Mouse (Mus musculus) embryonic facial prominence, embryonic 11.5 days (tissue): ENCODE measurements at regions not wholly inside any gene's neighbourhood (a gene's known extent, or its start where the extent isn't known, plus 50 kb on each side); places are given as distances from the start of the nearest gene placed in this dataset.

ENCODE experiments used
- ATAC-seq: fragments of 200-750 bp; cut with Nextera tagmentation; replicated peaks from 2 replicates; pipeline ENCODE4 v1.8.0; 2017; ENCODE audit warnings: low read depth; ENCODE audit not compliant: insufficient number of reproducible peaks, low FRiP score, low TSS enrichment
- DNase-seq: peaks from one replicate; pipeline ENCODE4 v3.0.0-alpha.2; 2015; ENCODE audit warnings: low spot score
- H3K27ac ChIP-seq: fragments of 300-500 bp; sonication (generic); replicated peaks from 2 replicates; pipeline ENCODE4 v1.5.1; 2014; ENCODE audit warnings: mild to moderate bottlenecking, low read depth, low read length, control low read depth
- H3K27me3 ChIP-seq: fragments of 300-500 bp; sonication (generic); 2 replicates; pipeline ENCODE4 v1.6.1; 2014; ENCODE audit warnings: mild to moderate bottlenecking, low read length, moderate library complexity, mixed read lengths; ENCODE audit not compliant: control insufficient read depth, insufficient read depth
- H3K36me3 ChIP-seq: fragments of 300-500 bp; sonication (generic); replicated peaks from 2 replicates; pipeline ENCODE4 v1.6.1; 2014; ENCODE audit warnings: low read depth, mild to moderate bottlenecking, low read length, moderate library complexity, mixed read lengths; ENCODE audit not compliant: control insufficient read depth, insufficient read depth
- H3K4me1 ChIP-seq: fragments of 300-500 bp; sonication (generic); 2 replicates; pipeline ENCODE4 v1.6.1; 2014; ENCODE audit warnings: low read length, mixed read lengths; ENCODE audit not compliant: control insufficient read depth, insufficient read depth
- H3K4me2 ChIP-seq: fragments of 300-500 bp; sonication (generic); 2 replicates; pipeline ENCODE4 v1.6.1; 2014; ENCODE audit warnings: low read depth, mild to moderate bottlenecking, control low read depth, low read length, moderate library complexity
- H3K4me3 ChIP-seq: fragments of 300-500 bp; sonication (generic); 2 replicates; pipeline ENCODE4 v1.5.1; 2014; ENCODE audit warnings: low read depth, low read length, control low read depth
- H3K9ac ChIP-seq: fragments of 300-500 bp; sonication (generic); replicated peaks from 2 replicates; pipeline ENCODE4 v1.6.1; 2014; ENCODE audit warnings: mild to moderate bottlenecking, control low read depth, low read length
- H3K9me3 ChIP-seq: fragments of 300-500 bp; sonication (generic); replicated peaks from 2 replicates; pipeline ENCODE4 v1.6.1; 2016; ENCODE audit warnings: mild to moderate bottlenecking, low read length, inconsistent platforms, mixed read lengths; ENCODE audit not compliant: control insufficient read depth
- WGBS: fragments of 180-500 bp; shearing (Covaris S2); extraction: QIAGEN DNeasy Blood & Tissue Kit; methylation state at CpG from one replicate; pipeline ENCODE4 v1.1.7; 2014; 5-methylcytosine and 5-hydroxymethylcytosine counted together

DNA sequence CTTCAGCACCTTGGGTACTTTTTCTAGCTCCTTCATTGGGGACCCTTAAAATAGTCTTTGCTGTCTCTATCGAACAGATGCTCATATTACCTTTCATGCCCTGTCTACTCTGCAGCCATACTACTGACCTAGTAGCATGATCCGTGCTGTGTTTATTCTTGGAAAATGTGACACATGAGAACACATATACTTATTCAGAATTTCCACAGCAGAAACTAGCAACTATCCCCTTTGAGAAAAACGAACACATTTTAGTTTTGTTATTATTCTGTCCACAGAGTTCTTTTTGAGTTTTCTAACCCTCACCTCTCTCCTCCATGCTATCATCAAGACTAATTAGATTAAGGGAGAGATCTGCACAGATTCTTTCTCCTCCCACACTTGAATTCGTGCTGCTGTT, 341.6 kb upstream of the Actbl2 start:
- Histone ChIP-seq H3K27me3 (no peaks in the 10 kb centered on the region), H3K4me1 (no peaks in the 10 kb centered on the region), H3K36me3 (no peaks in the 10 kb centered on the region), H3K4me3 (no peak overlapping the region), H3K27ac (no peak overlapping the region), H3K9ac (no peak overlapping the region), H3K4me2 (no peak overlapping the region), H3K9me3 (no peaks in the 10 kb centered on the region)
- 73% methylated on average over 4 of the region's 4 CpGs for WGBS
- ATAC-seq (no peak), DNase-seq (no peak)

DNA sequence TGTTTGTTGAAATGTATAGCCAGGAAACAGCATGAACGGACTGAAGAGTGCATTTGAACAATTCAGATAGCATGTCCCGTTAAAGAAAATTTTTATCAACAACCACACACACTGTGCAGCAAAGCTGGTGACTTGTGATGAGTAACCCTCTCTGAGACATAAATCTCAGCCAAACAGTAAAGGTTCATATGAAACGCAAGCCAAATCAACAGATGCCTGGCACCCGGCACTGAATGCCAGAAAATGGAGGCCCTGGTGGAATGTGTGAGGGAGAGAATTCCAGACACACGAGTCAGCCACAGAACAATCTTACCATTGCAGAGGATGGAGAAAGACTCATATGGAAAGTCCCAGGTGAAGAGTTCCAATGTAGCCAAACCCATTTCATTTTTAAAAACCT, 341.1 kb upstream of the Actbl2 start:
- DNase-seq (no peak), ATAC-seq (no peak)
- no peak overlapping the region for H3K9ac ChIP-seq
- no peak overlapping the region for H3K4me3 ChIP-seq
- no peaks in the 10 kb centered on the region for H3K27me3 ChIP-seq
- H3K36me3 ChIP-seq = no peaks in the 10 kb centered on the region
- H3K27ac ChIP-seq = no peak overlapping the region
- no peaks in the 10 kb centered on the region for H3K4me1 ChIP-seq
- WGBS = 86% methylated on average over 5 of the region's 5 CpGs
- no peaks in the 10 kb centered on the region for H3K9me3 ChIP-seq
- no peak overlapping the region for H3K4me2 ChIP-seq

DNA sequence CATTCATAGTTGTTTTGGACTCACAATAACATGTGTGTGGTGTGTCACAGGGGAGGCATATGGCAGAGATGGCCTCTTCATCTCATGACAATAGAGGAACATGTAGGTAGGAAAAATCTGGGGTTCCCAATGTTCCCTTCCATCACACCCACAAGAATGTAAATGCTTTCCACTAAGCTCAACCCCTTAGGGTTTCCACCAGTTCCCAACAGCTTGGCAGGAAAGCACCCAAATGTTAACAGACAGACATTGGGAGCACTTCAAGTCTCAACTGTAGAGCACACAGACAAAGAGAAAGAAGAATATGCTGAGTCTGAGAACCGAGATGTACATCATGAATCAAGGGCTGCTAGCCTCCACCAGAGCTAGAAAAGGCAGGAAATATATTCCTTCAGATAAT, 339.7 kb upstream of the Actbl2 start:
- no peak overlapping the region for H3K4me2 ChIP-seq
- no peaks in the 10 kb centered on the region for H3K4me1 ChIP-seq
- DNase-seq (no peak), ATAC-seq (no peak)
- no peak overlapping the region for H3K27ac ChIP-seq
- WGBS = 82% methylated on average over 1 of the region's 1 CpGs
- H3K9ac ChIP-seq = no peak overlapping the region
- H3K36me3 ChIP-seq = no peaks in the 10 kb centered on the region
- no peaks in the 10 kb centered on the region for H3K27me3 ChIP-seq
- no peaks in the 10 kb centered on the region for H3K9me3 ChIP-seq
- H3K4me3 ChIP-seq = no peak overlapping the region

DNA sequence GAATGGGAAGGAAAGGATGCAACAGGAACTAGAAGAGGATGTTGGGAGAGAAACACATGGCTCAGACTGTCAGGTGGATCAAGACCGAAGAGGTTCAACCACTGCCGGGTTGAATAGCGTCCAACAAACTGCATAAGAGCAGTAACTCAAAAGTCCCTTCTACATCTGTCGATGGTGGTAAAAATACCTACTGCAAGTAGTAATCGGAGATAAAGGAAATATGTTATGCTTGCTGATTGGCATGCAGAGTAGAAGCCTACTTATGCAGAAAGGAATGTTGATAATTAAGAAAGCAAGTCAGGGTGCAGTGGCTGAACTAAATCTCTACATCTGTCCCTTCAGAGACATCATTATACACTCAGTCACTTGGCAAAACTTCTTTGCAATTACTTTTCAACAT, 330.9 kb upstream of the Actbl2 start:
- Histone ChIP-seq H3K27me3 (no peaks in the 10 kb centered on the region), H3K9me3 (no peaks in the 10 kb centered on the region), H3K4me2 (no peak overlapping the region), H3K27ac (no peak overlapping the region), H3K36me3 (no peaks in the 10 kb centered on the region; the same call in 1 of the 2 replicates), H3K4me3 (no peak overlapping the region), H3K9ac (no peak overlapping the region), H3K4me1 (no peaks in the 10 kb centered on the region)
- ATAC-seq (no peak), DNase-seq (no peak)
- 94% methylated on average over 5 of the region's 5 CpGs for WGBS

DNA sequence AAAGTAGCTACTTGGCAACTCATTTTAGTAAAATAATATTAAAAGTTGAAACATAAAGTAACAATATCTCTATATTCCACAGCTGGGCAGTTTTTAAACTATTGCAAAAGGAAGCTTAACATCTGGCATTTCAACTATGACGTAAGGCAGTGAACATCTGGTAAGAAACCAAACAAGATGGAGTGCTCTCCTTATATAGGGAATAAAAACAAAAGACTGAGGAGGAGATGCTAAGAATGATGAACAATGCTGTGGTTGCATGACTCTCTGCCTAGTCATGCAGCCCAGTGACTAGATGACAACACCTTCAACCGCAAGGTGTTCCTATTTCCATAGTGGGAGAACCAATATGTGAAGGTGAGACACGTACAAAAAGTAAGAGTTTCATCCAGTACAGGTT, 329.9 kb upstream of the Actbl2 start:
- Histone ChIP-seq H3K4me1 (no peaks in the 10 kb centered on the region), H3K27ac (no peak overlapping the region)
- 85% methylated on average over 3 of the region's 3 CpGs for WGBS

DNA sequence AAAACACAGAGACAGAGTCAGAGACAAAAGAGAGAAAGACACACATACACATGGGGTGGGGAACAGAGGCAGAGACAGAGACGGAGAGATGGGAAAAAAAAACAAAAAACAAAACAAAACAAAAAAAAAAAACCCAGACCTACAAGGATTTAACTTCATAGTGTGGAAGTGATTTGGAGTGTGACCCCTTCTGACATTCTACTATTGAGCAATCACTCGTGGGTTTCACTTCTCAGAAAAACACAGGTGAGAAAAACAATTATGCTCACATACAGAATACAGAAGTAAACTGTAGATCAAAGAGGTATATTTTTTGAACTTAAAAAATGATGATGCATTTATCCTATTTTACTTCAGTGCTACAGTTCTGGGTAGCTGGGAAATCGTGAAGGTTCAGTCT, 326.7 kb upstream of the Actbl2 start:
- Histone ChIP-seq H3K27me3 (no peaks in the 10 kb centered on the region), H3K9ac (no peak overlapping the region), H3K27ac (no peak overlapping the region), H3K9me3 (no peaks in the 10 kb centered on the region), H3K4me2 (no peak overlapping the region), H3K36me3 (no peaks in the 10 kb centered on the region; the same call in 1 of the 2 replicates), H3K4me3 (no peak overlapping the region), H3K4me1 (no peaks in the 10 kb centered on the region)
- WGBS = 64% methylated on average over 3 of the region's 3 CpGs
- DNase-seq (no peak), ATAC-seq (no peak)

More for the DNA sequence above, 329.9 kb upstream of the Actbl2 start:
- Histone ChIP-seq H3K27me3 (no peaks in the 10 kb centered on the region), H3K36me3 (no peaks in the 10 kb centered on the region; the same call in 1 of the 2 replicates), H3K9ac (no peak overlapping the region), H3K4me2 (no peak overlapping the region), H3K4me3 (no peak overlapping the region), H3K9me3 (no peaks in the 10 kb centered on the region)
- DNase-seq (no peak), ATAC-seq (no peak)

DNA sequence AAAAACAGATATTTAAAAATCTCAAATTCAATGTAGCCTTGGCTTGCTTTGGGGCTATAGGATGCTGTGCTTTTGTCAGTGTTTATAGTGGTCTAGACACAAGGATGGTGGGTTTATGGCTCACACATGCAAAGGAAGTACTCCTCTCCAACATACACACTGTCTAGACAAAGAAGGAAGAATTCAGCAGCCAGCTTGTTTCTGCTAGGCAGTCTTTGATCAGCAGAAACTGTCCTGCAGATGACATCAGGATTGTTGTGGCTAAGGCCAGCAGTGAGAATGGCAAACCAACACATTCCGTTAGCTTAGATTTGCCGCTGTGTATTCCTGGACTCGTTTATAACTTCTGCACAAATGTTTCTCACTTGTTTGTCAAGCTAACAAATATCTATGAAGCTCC, 325.9 kb upstream of the Actbl2 start:
- Histone ChIP-seq H3K4me2 (no peak overlapping the region), H3K36me3 (no peaks in the 10 kb centered on the region), H3K4me3 (no peak overlapping the region), H3K9ac (no peak overlapping the region), H3K9me3 (no peaks in the 10 kb centered on the region), H3K27me3 (no peaks in the 10 kb centered on the region), H3K27ac (no peak overlapping the region), H3K4me1 (no peaks in the 10 kb centered on the region)
- ATAC-seq (no peak), DNase-seq (no peak)
- 87% methylated on average over 3 of the region's 3 CpGs for WGBS

DNA sequence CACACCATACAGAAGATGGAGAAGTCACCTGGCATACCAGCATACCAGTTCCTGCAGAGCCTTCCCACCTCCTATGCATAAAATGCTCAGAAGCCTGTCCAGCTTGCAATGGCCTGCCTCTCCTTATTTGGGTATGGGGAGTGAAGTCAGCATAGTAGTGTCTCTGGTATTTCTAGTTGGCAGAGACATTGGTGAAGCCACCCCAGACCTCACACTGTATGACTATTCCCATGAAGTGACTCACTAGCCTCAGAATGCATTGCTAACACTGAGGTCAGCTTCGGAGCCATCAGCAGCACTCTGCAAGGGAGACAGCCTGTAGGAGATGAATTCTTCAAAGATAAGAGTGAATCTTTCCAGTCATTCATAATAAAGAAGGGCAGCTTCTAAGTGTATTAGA, 325.2 kb upstream of the Actbl2 start:
- Histone ChIP-seq H3K9me3 (no peaks in the 10 kb centered on the region), H3K4me3 (no peak overlapping the region), H3K36me3 (no peaks in the 10 kb centered on the region), H3K27me3 (no peaks in the 10 kb centered on the region), H3K4me2 (no peak overlapping the region), H3K27ac (no peak overlapping the region), H3K4me1 (no peaks in the 10 kb centered on the region), H3K9ac (no peak overlapping the region)
- ATAC-seq = no peak
- no peak for DNase-seq
- 82% methylated on average over 1 of the region's 1 CpGs for WGBS
